Mouse (Mus musculus): ENCODE measurements around the gene Gm47841. TPM values are rescaled to one million over a fixed set of nuclear protein-coding genes. Genes with fewer than 3 reads are reported as not detected.

Gene Gm47841
- polyA plus RNA-seq, 1 experiment from 2014 or later: not detected

DNA sequence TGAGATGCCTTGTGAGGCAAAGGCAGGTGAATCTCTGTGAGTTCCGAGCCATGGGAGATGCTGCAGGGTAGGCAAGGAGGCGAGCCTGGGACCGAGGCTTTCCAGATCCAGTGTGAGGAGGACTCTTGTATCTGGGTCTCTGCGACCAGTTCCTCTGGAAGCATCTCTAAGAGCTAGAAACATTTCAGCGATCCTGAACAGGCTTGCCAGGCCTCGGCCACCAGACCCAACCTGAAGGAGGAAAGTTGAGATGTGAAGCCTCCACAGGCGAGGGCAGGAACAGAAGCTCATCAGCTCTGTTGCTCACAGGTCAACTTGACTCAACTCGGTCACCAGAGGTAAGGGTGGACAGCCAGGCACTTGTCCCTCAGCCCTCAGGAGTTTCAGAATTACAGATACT lies 44.4 kb upstream of the Gm47841 start:
- Histone ChIP-seq H3K27ac (ENCODE audit: low read depth) (no peak overlapping the region), H3K36me3 (replicated peaks; ENCODE audit: insufficient read depth, low read length) (no peaks in the 10 kb centered on the region), H3K27me3 (ENCODE audit: insufficient read depth, low read length) (no peaks in the 10 kb centered on the region), H3K4me1 (ENCODE audit: insufficient read depth) (peaks cover 8% of the 10 kb centered on the region; the same call in 1 of the 2 replicates), H3K9ac (replicated peaks) (no peak overlapping the region), H3K9me3 (ENCODE audit: low read length) (no peaks in the 10 kb centered on the region), H3K4me2 (ENCODE audit: low read depth, low read length) (no peak overlapping the region), H3K4me3 (ENCODE audit: low read depth, low read length) (no peak overlapping the region)
- TF ChIP-seq CTCF (IDR thresholded peaks at IDR 0.05; ENCODE audit: low read depth): no peak
- no peak for TF ChIP-seq EP300 (IDR thresholded peaks at IDR 0.05; ENCODE audit: low read depth)
- ATAC-seq (no peak), DNase-seq (no peak)
- WGBS (ENCODE audit: insufficient replicate concordance): 75% methylated on average over 8 of the region's 8 CpGs

- no peak overlapping the region for H3K27ac ChIP-seq (ENCODE audit: low read depth)
- H3K27me3 ChIP-seq (ENCODE audit: insufficient read depth, low read length): no peaks in the 10 kb centered on the region
- H3K4me1 ChIP-seq (ENCODE audit: insufficient read depth): peaks cover 8% of the 10 kb centered on the region; the same call in 1 of the 2 replicates
- no peak overlapping the region for H3K4me3 ChIP-seq (ENCODE audit: low read depth, low read length)
- H3K36me3 ChIP-seq (replicated peaks; ENCODE audit: insufficient read depth, low read length): no peaks in the 10 kb centered on the region
- ATAC-seq: no peak
- H3K4me2 ChIP-seq (ENCODE audit: low read depth, low read length): no peak overlapping the region
- WGBS (ENCODE audit: insufficient replicate concordance): 67% methylated on average over 4 of the region's 4 CpGs
- no peaks in the 10 kb centered on the region for H3K9me3 ChIP-seq (ENCODE audit: low read length)
- no peak for DNase-seq
- no peak overlapping the region for H3K9ac ChIP-seq (replicated peaks)
- TF ChIP-seq CTCF (IDR thresholded peaks at IDR 0.05; ENCODE audit: low read depth): no peak
- TF ChIP-seq EP300 (IDR thresholded peaks at IDR 0.05; ENCODE audit: low read depth): no peak
Observed at GRCm38 (mm10) chr15:101088291-101088690, 41.1 kb upstream of the Gm47841 start.

GRCm38 (mm10) chr15:101086956-101087355 lies 39.8 kb upstream of the Gm47841 start:
- TF ChIP-seq EP300 (IDR thresholded peaks at IDR 0.05; ENCODE audit: low read depth): no peak
- TF ChIP-seq CTCF (IDR thresholded peaks at IDR 0.05; ENCODE audit: low read depth): no peak
- ATAC-seq: no peak
- H3K9me3 ChIP-seq (ENCODE audit: low read length): no peaks in the 10 kb centered on the region
- no peak overlapping the region for H3K4me2 ChIP-seq (ENCODE audit: low read depth, low read length)
- no peak overlapping the region for H3K27ac ChIP-seq (ENCODE audit: low read depth)
- no peak overlapping the region for H3K9ac ChIP-seq (replicated peaks)
- no peaks in the 10 kb centered on the region for H3K4me1 ChIP-seq (ENCODE audit: insufficient read depth)
- H3K27me3 ChIP-seq (ENCODE audit: insufficient read depth, low read length): no peaks in the 10 kb centered on the region
- 46% methylated on average over 3 of the region's 3 CpGs for WGBS (ENCODE audit: insufficient replicate concordance)
- no peak for DNase-seq
- no peak overlapping the region for H3K4me3 ChIP-seq (ENCODE audit: low read depth, low read length)
- no peaks in the 10 kb centered on the region for H3K36me3 ChIP-seq (replicated peaks; ENCODE audit: insufficient read depth, low read length)

GRCm38 (mm10) chr15:101086451-101086850 lies 39.3 kb upstream of the Gm47841 start:
- H3K27me3 ChIP-seq (ENCODE audit: insufficient read depth, low read length): no peaks in the 10 kb centered on the region
- ATAC-seq: no peak
- no peak overlapping the region for H3K4me2 ChIP-seq (ENCODE audit: low read depth, low read length)
- H3K4me1 ChIP-seq (ENCODE audit: insufficient read depth): no peaks in the 10 kb centered on the region
- no peak for TF ChIP-seq EP300 (IDR thresholded peaks at IDR 0.05; ENCODE audit: low read depth)
- no peak for TF ChIP-seq CTCF (IDR thresholded peaks at IDR 0.05; ENCODE audit: low read depth)
- DNase-seq: no peak
- no peak overlapping the region for H3K9ac ChIP-seq (replicated peaks)
- WGBS (ENCODE audit: insufficient replicate concordance): 72% methylated on average over 9 of the region's 9 CpGs
- no peaks in the 10 kb centered on the region for H3K9me3 ChIP-seq (ENCODE audit: low read length)
- no peak overlapping the region for H3K4me3 ChIP-seq (ENCODE audit: low read depth, low read length)
- no peaks in the 10 kb centered on the region for H3K36me3 ChIP-seq (replicated peaks; ENCODE audit: insufficient read depth, low read length)
- H3K27ac ChIP-seq (ENCODE audit: low read depth): no peak overlapping the region

GRCm38 (mm10) chr15:101084499-101084898 lies 37.3 kb upstream of the Gm47841 start:
- ATAC-seq (no peak), DNase-seq (no peak)
- WGBS (ENCODE audit: insufficient replicate concordance): 45% methylated on average over 10 of the region's 10 CpGs
- Histone ChIP-seq H3K9ac (replicated peaks) (no peak overlapping the region), H3K36me3 (replicated peaks; ENCODE audit: insufficient read depth, low read length) (no peaks in the 10 kb centered on the region), H3K27me3 (ENCODE audit: insufficient read depth, low read length) (peaks cover 3% of the 10 kb centered on the region; the same call in 1 of the 2 replicates), H3K4me2 (ENCODE audit: low read depth, low read length) (no peak overlapping the region), H3K27ac (ENCODE audit: low read depth) (no peak overlapping the region), H3K4me1 (ENCODE audit: insufficient read depth) (no peaks in the 10 kb centered on the region), H3K9me3 (ENCODE audit: low read length) (no peaks in the 10 kb centered on the region), H3K4me3 (ENCODE audit: low read depth, low read length) (no peak overlapping the region)
- TF ChIP-seq CTCF (IDR thresholded peaks at IDR 0.05; ENCODE audit: low read depth) (no peak), EP300 (IDR thresholded peaks at IDR 0.05; ENCODE audit: low read depth) (no peak)

DNA sequence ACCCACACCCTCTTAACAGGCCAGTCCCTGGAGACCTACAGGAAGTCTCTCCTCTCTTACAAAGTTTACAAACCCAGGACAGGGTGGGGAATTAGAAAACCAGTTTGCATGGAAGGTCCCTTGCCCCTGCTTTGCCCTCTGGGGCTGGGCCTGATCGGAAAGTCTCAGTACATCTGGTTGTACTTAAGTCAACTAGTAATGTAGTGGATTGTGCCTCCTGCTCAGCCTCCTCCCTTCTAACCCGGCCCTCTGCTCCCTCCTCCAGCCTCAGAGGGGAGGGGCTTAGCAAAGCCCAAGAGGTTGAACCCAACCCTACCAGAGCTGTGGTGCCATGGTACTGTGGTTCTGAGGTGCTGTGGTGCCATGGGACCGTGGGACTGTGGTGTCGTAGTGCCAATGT lies 35.0 kb upstream of the Gm47841 start:
- Histone ChIP-seq H3K36me3 (replicated peaks; ENCODE audit: insufficient read depth, low read length) (no peaks in the 10 kb centered on the region), H3K27ac (ENCODE audit: low read depth) (no peak overlapping the region), H3K27me3 (ENCODE audit: insufficient read depth, low read length) (peaks cover 13% of the 10 kb centered on the region), H3K9ac (replicated peaks) (no peak overlapping the region), H3K9me3 (ENCODE audit: low read length) (no peaks in the 10 kb centered on the region), H3K4me1 (ENCODE audit: insufficient read depth) (no peaks in the 10 kb centered on the region), H3K4me3 (ENCODE audit: low read depth, low read length) (no peak overlapping the region), H3K4me2 (ENCODE audit: low read depth, low read length) (no peak overlapping the region)
- ATAC-seq (no peak), DNase-seq (no peak)
- TF ChIP-seq CTCF (IDR thresholded peaks at IDR 0.05; ENCODE audit: low read depth) (no peak), EP300 (IDR thresholded peaks at IDR 0.05; ENCODE audit: low read depth) (no peak)
- WGBS (ENCODE audit: insufficient replicate concordance): 55% methylated on average over 4 of the region's 4 CpGs

- 59% methylated on average over 7 of the region's 7 CpGs for WGBS (ENCODE audit: insufficient replicate concordance)
- Histone ChIP-seq H3K27me3 (ENCODE audit: insufficient read depth, low read length) (peaks cover 14% of the 10 kb centered on the region), H3K4me2 (ENCODE audit: low read depth, low read length) (no peak overlapping the region), H3K27ac (ENCODE audit: low read depth) (no peak overlapping the region), H3K4me3 (ENCODE audit: low read depth, low read length) (no peak overlapping the region), H3K9me3 (ENCODE audit: low read length) (no peaks in the 10 kb centered on the region), H3K9ac (replicated peaks) (no peak overlapping the region), H3K36me3 (replicated peaks; ENCODE audit: insufficient read depth, low read length) (no peaks in the 10 kb centered on the region), H3K4me1 (ENCODE audit: insufficient read depth) (no peaks in the 10 kb centered on the region)
- TF ChIP-seq EP300 (IDR thresholded peaks at IDR 0.05; ENCODE audit: low read depth) (no peak), CTCF (IDR thresholded peaks at IDR 0.05; ENCODE audit: low read depth) (no peak)
- ATAC-seq (no peak), DNase-seq (no peak)
Observed at GRCm38 (mm10) chr15:101081035-101081548, 33.9 kb upstream of the Gm47841 start.
